10 mouse cellular contexts compared by ENCODE assay signal in the genomic region with DNA sequence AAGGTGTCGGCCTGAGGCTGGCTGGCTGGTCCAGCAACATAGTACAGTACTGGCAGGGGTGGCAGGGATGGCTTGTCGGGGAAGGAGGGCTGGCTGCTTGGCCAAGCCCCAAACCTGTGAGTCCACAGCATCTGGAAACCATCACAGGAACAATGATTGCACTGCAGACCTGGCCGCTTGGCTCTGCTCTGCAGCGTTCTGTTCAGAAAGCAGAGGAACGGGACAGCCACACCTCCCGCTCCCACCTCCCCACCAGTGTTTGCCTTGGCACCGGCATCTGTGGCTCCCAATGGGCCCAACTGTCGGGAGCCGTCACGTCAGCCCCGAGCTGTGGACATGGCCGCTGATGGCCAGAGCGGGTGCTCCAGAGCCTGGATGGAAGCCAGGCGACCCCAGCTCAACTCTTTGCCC. TPM values are rescaled to one million over a fixed set of nuclear protein-coding genes. Genes with fewer than 3 reads are reported as not detected.
DNase-seq lines count a peak whose midpoint lies in the region; ATAC-seq and TF ChIP-seq lines count a peak whose summit lies in the region.
"Had no signal": no experiment of that assay in that cellular context is flagged by ENCODE, and none has a peak within 500 bp of the region (broad histone marks: within the 10 kb centered on the region; RNA-seq: fewer than 3 reads in every experiment).

No protein-coding gene starts in this region.

- no peak overlapping the region for H3K4me2 ChIP-seq in embryonic facial prominence, embryonic 11.5 days (ENCODE audit: low read depth, low read length)
- peak overlapping the region; percentile 26 for H3K4me2 ChIP-seq in heart, embryonic 14.5 days (ENCODE audit: low read length)
- peak overlapping the region; percentile 20; the same call in 1 of the 2 replicates for H3K4me2 ChIP-seq in limb, embryonic 14.5 days (replicated peaks; ENCODE audit: low read depth, low read length, severe bottlenecking)
- H3K4me2 ChIP-seq in forebrain, embryonic 16.5 days (ENCODE audit: low read length), result no peak overlapping the region
- H3K4me2 ChIP-seq: neural tube, embryonic 12.5 days had no signal

- H3K27me3 ChIP-seq in embryonic facial prominence, embryonic 11.5 days (ENCODE audit: control insufficient read depth, insufficient read depth, low read length), result no peaks in the 10 kb centered on the region
- H3K27me3 ChIP-seq in heart, embryonic 14.5 days (ENCODE audit: control insufficient read depth, insufficient read depth, low read length), result no peaks in the 10 kb centered on the region
- H3K27me3 ChIP-seq in limb, embryonic 14.5 days (ENCODE audit: control insufficient read depth, insufficient read depth, low read length), result no peaks in the 10 kb centered on the region
- no peaks in the 10 kb centered on the region for H3K27me3 ChIP-seq in forebrain, embryonic 16.5 days (replicated peaks; ENCODE audit: control insufficient read depth, insufficient read depth, low read length)
- H3K27me3 ChIP-seq: neural tube, embryonic 12.5 days; Patski had no signal

- peak; percentile 42; the same call in 1 of the 2 replicates for ATAC-seq in embryonic facial prominence, embryonic 11.5 days (replicated peaks; ENCODE audit: insufficient number of reproducible peaks, low FRiP score, low TSS enrichment, low read depth)
- ATAC-seq in heart, embryonic 14.5 days (ENCODE audit: insufficient number of reproducible peaks, insufficient read depth, low FRiP score, low read depth), result peak; percentile 60
- peak; percentile 77 for ATAC-seq in limb, embryonic 14.5 days (ENCODE audit: low FRiP score, low read depth)
- ATAC-seq in granulocyte monocyte progenitor cell, adult 5-6 weeks (replicated peaks; ENCODE audit: poor library complexity, severe bottlenecking), result no peak
- no peak for ATAC-seq in forebrain, embryonic 16.5 days
- ATAC-seq: Patski had no signal

- no peak overlapping the region for H3K4me3 ChIP-seq in layer of hippocampus, adult 2 months
- no peak overlapping the region for H3K4me3 ChIP-seq in embryonic facial prominence, embryonic 11.5 days (ENCODE audit: low read depth, low read length)
- no peak overlapping the region for H3K4me3 ChIP-seq in heart, embryonic 14.5 days (ENCODE audit: control insufficient read depth in 1 of 2, insufficient read depth in 1 of 2, low read depth in 1 of 2, low read length in 2 of 2)
- no peak overlapping the region for H3K4me3 ChIP-seq in limb, embryonic 14.5 days (replicated peaks; ENCODE audit: low read length)
- H3K4me3 ChIP-seq in forebrain, embryonic 16.5 days (replicated peaks; ENCODE audit: low read length), result no peak overlapping the region
- H3K4me3 ChIP-seq: neural tube, embryonic 12.5 days had no signal

- H3K9me3 ChIP-seq in embryonic facial prominence, embryonic 11.5 days (replicated peaks; ENCODE audit: control insufficient read depth, low read length), result no peaks in the 10 kb centered on the region
- H3K9me3 ChIP-seq in heart, embryonic 14.5 days (ENCODE audit: control insufficient read depth, low read length), result no peaks in the 10 kb centered on the region
- H3K9me3 ChIP-seq in limb, embryonic 14.5 days (ENCODE audit: control insufficient read depth, low read length), result no peaks in the 10 kb centered on the region
- H3K9me3 ChIP-seq in forebrain, embryonic 16.5 days (ENCODE audit: control insufficient read depth, low read length), result no peaks in the 10 kb centered on the region
- H3K9me3 ChIP-seq: neural tube, embryonic 12.5 days had no signal

- DNase-seq in layer of hippocampus, adult 2 months (ENCODE audit: low spot score in 2 of 2), result peak in 1 of 2 experiments; percentile 35
- no peak for DNase-seq in layer of hippocampus, adult 8-10 months (ENCODE audit: low spot score in 2 of 2)
- DNase-seq in embryonic facial prominence, embryonic 11.5 days (ENCODE audit: low spot score), result peak; percentile 77
- peak; percentile 90 for DNase-seq in limb, embryonic 14.5 days (ENCODE audit: low spot score)
- no peak for DNase-seq in spleen, postnatal 10 days (ENCODE audit: low spot score in 2 of 2)

- peak overlapping the region; percentile 87 for H3K27ac ChIP-seq in layer of hippocampus, adult 2 months
- 0 out of 2 replicates have a peak overlapping the region, but pooled peaks have one; percentile 43 for H3K27ac ChIP-seq in embryonic facial prominence, embryonic 11.5 days (replicated peaks; ENCODE audit: low read depth, low read length)
- H3K27ac ChIP-seq in heart, embryonic 14.5 days (replicated peaks in 1 of 2; ENCODE audit: control insufficient read depth in 1 of 2, insufficient read depth in 1 of 2, low read depth in 2 of 2, low read length in 2 of 2), result peak overlapping the region; percentile 72 to 97
- H3K27ac ChIP-seq in limb, embryonic 14.5 days (replicated peaks; ENCODE audit: low read depth, low read length), result peak overlapping the region; percentile 72
- H3K27ac ChIP-seq in forebrain, embryonic 16.5 days (ENCODE audit: low read length), result no peak overlapping the region
- H3K27ac ChIP-seq: neural tube, embryonic 12.5 days had no signal

- peaks cover 2% of the 10 kb centered on the region; the same call in 1 of the 2 replicates for H3K36me3 ChIP-seq in embryonic facial prominence, embryonic 11.5 days (replicated peaks; ENCODE audit: control insufficient read depth, insufficient read depth, low read depth, low read length)
- H3K36me3 ChIP-seq in heart, embryonic 14.5 days (ENCODE audit: control insufficient read depth, insufficient read depth, low read length), result peaks cover 27% of the 10 kb centered on the region
- peaks cover 29% of the 10 kb centered on the region for H3K36me3 ChIP-seq in limb, embryonic 14.5 days (ENCODE audit: control insufficient read depth, insufficient read depth, low read length)
- no peaks in the 10 kb centered on the region for H3K36me3 ChIP-seq in forebrain, embryonic 16.5 days (ENCODE audit: control insufficient read depth, insufficient read depth)
- H3K36me3 ChIP-seq: neural tube, embryonic 12.5 days had no signal

- H3K4me1 ChIP-seq in embryonic facial prominence, embryonic 11.5 days (ENCODE audit: control insufficient read depth, insufficient read depth, low read length), result peaks cover 9% of the 10 kb centered on the region
- H3K4me1 ChIP-seq in heart, embryonic 14.5 days (ENCODE audit: control insufficient read depth in 2 of 2, insufficient read depth in 2 of 2, low read length in 2 of 2), result peaks cover 64 to 83% of the 10 kb centered on the region in 2 experiments
- H3K4me1 ChIP-seq in limb, embryonic 14.5 days (ENCODE audit: control insufficient read depth, insufficient read depth, low read length), result peaks cover 67% of the 10 kb centered on the region
- peaks cover 22% of the 10 kb centered on the region for H3K4me1 ChIP-seq in forebrain, embryonic 16.5 days (replicated peaks; ENCODE audit: control insufficient read depth, insufficient read depth, low read length)

- WGBS in embryonic facial prominence, embryonic 11.5 days, result 39% methylated on average over 14 of the region's 14 CpGs
- WGBS in heart, embryonic 14.5 days, result 7% methylated on average over 14 of the region's 14 CpGs
- 28% methylated on average over 14 of the region's 14 CpGs for WGBS in limb, embryonic 14.5 days
- WGBS in forebrain, embryonic 16.5 days, result 55% methylated on average over 14 of the region's 14 CpGs

- TF ChIP-seq CTCF in layer of hippocampus, adult 2 months (conservative IDR thresholded peaks at IDR 0.05), result no peak

- H3K9ac ChIP-seq in embryonic facial prominence, embryonic 11.5 days (replicated peaks; ENCODE audit: low read length), result no peak overlapping the region
- peak overlapping the region; percentile 40; the same call in 1 of the 2 replicates for H3K9ac ChIP-seq in heart, embryonic 14.5 days (ENCODE audit: low read length)
- no peak overlapping the region for H3K9ac ChIP-seq in limb, embryonic 14.5 days (ENCODE audit: low read depth, low read length, severe bottlenecking)
- no peak overlapping the region for H3K9ac ChIP-seq in forebrain, embryonic 16.5 days (replicated peaks; ENCODE audit: low read depth, low read length)
- H3K9ac ChIP-seq: neural tube, embryonic 12.5 days had no signal

- TF ChIP-seq POLR2A in limb, embryonic 14.5 days (IDR thresholded peaks at IDR 0.05; ENCODE audit: borderline replicate concordance, extremely low read depth, insufficient read depth, insufficient read length), result no peak

RNA-seq across cellular contexts. Expression of a gene that starts 30.2 kb away (rescaled TPM):
- total RNA-seq in layer of hippocampus, adult 2 months (2021), result 10 to 100 TPM; 56.4 to 58.5 TPM
- total RNA-seq in layer of hippocampus, adult 8-10 months (2022), result 10 to 100 TPM; 60.5 to 69.2 (median 63.8) TPM
- polyA plus RNA-seq in embryonic facial prominence, embryonic 11.5 days (2014; fragmentation: Nextera tagmentation; extraction: Ambion mirVana), result 23.6 and 24.5 TPM in 2 replicates
- polyA plus RNA-seq in heart, embryonic 14.5 days (2014; fragmentation: Nextera tagmentation; extraction: Ambion mirVana), result 31.8 and 33.0 TPM in 2 replicates
- 52.7 and 58.0 TPM in 2 replicates for polyA plus RNA-seq in limb, embryonic 14.5 days (2012; rRNA removed)
- polyA plus RNA-seq in limb, embryonic 14.5 days (2014; fragmentation: Nextera tagmentation; extraction: Ambion mirVana), result 45.1 and 49.3 TPM in 2 replicates
- 0.54 and 1.5 TPM in 2 replicates for total RNA-seq in granulocyte monocyte progenitor cell, adult 5-6 weeks (2014; fragmentation: Nextera tagmentation)
- total RNA-seq in granulocyte monocyte progenitor cell, adult 5-6 weeks (2017), result 1.3 and 1.6 TPM in 2 replicates
- 10.4 and 13.7 TPM in 2 replicates for polyA plus RNA-seq in forebrain, embryonic 16.5 days (2015; fragmentation: Nextera tagmentation; extraction: Ambion mirVana)

RNA-seq across cellular contexts. Expression of a gene that starts 44.6 kb away (rescaled TPM):
- total RNA-seq in layer of hippocampus, adult 2 months (2021), result 10 to 100 TPM; 27.4 to 34.2 TPM
- 10 to 100 TPM; 25.5 to 30.6 (median 27.9) TPM for total RNA-seq in layer of hippocampus, adult 8-10 months (2022)
- polyA plus RNA-seq in embryonic facial prominence, embryonic 11.5 days (2014; fragmentation: Nextera tagmentation; extraction: Ambion mirVana), result 40.7 and 43.7 TPM in 2 replicates
- 99.2 and 105 TPM in 2 replicates for polyA plus RNA-seq in heart, embryonic 14.5 days (2014; fragmentation: Nextera tagmentation; extraction: Ambion mirVana)
- 67.1 and 79.9 TPM in 2 replicates for polyA plus RNA-seq in limb, embryonic 14.5 days (2012; rRNA removed)
- polyA plus RNA-seq in limb, embryonic 14.5 days (2014; fragmentation: Nextera tagmentation; extraction: Ambion mirVana), result 27.3 and 28.9 TPM in 2 replicates
- 91.9 and 93.5 TPM in 2 replicates for total RNA-seq in granulocyte monocyte progenitor cell, adult 5-6 weeks (2014; fragmentation: Nextera tagmentation)
- total RNA-seq in granulocyte monocyte progenitor cell, adult 5-6 weeks (2017), result 21.8 and 23.8 TPM in 2 replicates
- polyA plus RNA-seq in forebrain, embryonic 16.5 days (2015; fragmentation: Nextera tagmentation; extraction: Ambion mirVana), result 24.1 and 26.3 TPM in 2 replicates

Comparison
In these comparisons a context has a peak if more than half of its experiments do, and no peak if none do; other contexts are left out.
1. DNase-seq: peak in embryonic facial prominence, embryonic 11.5 days (single experiment) and limb, embryonic 14.5 days (single experiment); none in layer of hippocampus, adult 8-10 months (0 of 2) and spleen, postnatal 10 days (0 of 2).
2. ATAC-seq: peak in embryonic facial prominence, embryonic 11.5 days (single experiment), heart, embryonic 14.5 days (single experiment) and limb, embryonic 14.5 days (single experiment); none in granulocyte monocyte progenitor cell, adult 5-6 weeks (single experiment) and forebrain, embryonic 16.5 days (single experiment).
3. H3K4me2 ChIP-seq: peak in heart, embryonic 14.5 days (single experiment) and limb, embryonic 14.5 days (single experiment); none in embryonic facial prominence, embryonic 11.5 days (single experiment) and forebrain, embryonic 16.5 days (single experiment).